ENCODE assay signal across 18 mouse cellular contexts in the genomic region with DNA sequence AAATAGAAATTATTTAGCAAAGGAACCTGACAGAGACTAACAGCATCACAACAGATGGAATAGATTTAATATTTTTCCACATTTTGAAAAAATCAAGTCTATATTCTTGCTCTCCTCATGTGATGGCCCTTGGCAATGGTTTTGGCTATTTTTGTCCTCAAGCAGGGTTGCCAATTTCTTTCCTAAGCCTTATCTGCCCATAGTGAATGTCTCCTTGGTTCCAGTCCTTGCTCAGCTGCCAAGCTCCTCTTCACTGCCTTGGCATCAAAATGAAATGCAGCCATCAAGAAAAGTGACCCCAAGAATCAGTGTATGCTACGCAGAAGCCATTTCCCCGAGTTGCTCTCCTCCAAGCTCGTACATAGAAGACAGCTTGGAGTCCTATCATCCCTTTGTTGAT.
DNase-seq lines count a peak whose midpoint lies in the region; ATAC-seq and TF ChIP-seq lines count a peak whose summit lies in the region.
"Had no signal": no experiment of that assay in that cellular context is flagged by ENCODE, and none has a peak within 500 bp of the region (broad histone marks: within the 10 kb centered on the region; RNA-seq: fewer than 3 reads in every experiment).

No protein-coding gene starts in this region.

- H3K27ac ChIP-seq in forebrain, postnatal 0 days (ENCODE audit: low read depth, low read length), result no peak overlapping the region
- no peak overlapping the region for H3K27ac ChIP-seq in forebrain, embryonic 10.5 days
- H3K27ac ChIP-seq in heart, postnatal 0 days (ENCODE audit: low read depth), result 0 out of 2 replicates have a peak overlapping the region, but pooled peaks have one; percentile 20
- H3K27ac ChIP-seq: embryonic facial prominence, embryonic 12.5 days; hindbrain, embryonic 13.5 days; stomach, postnatal 0 days had no signal

- H3K4me2 ChIP-seq in forebrain, postnatal 0 days (ENCODE audit: low read depth), result no peak overlapping the region
- H3K4me2 ChIP-seq in heart, postnatal 0 days (ENCODE audit: low read depth, low read length), result no peak overlapping the region
- H3K4me2 ChIP-seq: embryonic facial prominence, embryonic 12.5 days; hindbrain, embryonic 13.5 days had no signal

- ATAC-seq in forebrain, postnatal 0 days, result peak; percentile 32; the same call in 1 of the 2 replicates
- no peak for ATAC-seq in heart, postnatal 0 days (ENCODE audit: insufficient read depth, low read depth)

- no peaks in the 10 kb centered on the region for H3K4me1 ChIP-seq in forebrain, postnatal 0 days (ENCODE audit: insufficient read depth)
- no peaks in the 10 kb centered on the region for H3K4me1 ChIP-seq in forebrain, embryonic 10.5 days
- H3K4me1 ChIP-seq in heart, postnatal 0 days (ENCODE audit: control insufficient read depth, insufficient read depth), result peaks cover 11% of the 10 kb centered on the region; the same call in 1 of the 2 replicates
- H3K4me1 ChIP-seq: embryonic facial prominence, embryonic 12.5 days; hindbrain, embryonic 13.5 days had no signal

- no peak overlapping the region for H3K9ac ChIP-seq in forebrain, postnatal 0 days
- H3K9ac ChIP-seq in heart, postnatal 0 days (replicated peaks; ENCODE audit: low read depth, low read length), result no peak overlapping the region
- H3K9ac ChIP-seq: embryonic facial prominence, embryonic 12.5 days; hindbrain, embryonic 13.5 days had no signal

- no peak overlapping the region for H3K4me3 ChIP-seq in forebrain, postnatal 0 days (ENCODE audit: low read depth, low read length)
- no peak overlapping the region for H3K4me3 ChIP-seq in forebrain, embryonic 10.5 days
- H3K4me3 ChIP-seq in heart, postnatal 0 days (ENCODE audit: low read depth, low read length), result no peak overlapping the region
- H3K4me3 ChIP-seq: embryonic facial prominence, embryonic 12.5 days; hindbrain, embryonic 13.5 days had no signal

- no peaks in the 10 kb centered on the region for H3K36me3 ChIP-seq in forebrain, postnatal 0 days (ENCODE audit: insufficient read depth)
- H3K36me3 ChIP-seq in forebrain, embryonic 10.5 days (replicated peaks), result no peaks in the 10 kb centered on the region
- H3K36me3 ChIP-seq in heart, postnatal 0 days (replicated peaks; ENCODE audit: control insufficient read depth, insufficient read depth, low read length), result no peaks in the 10 kb centered on the region
- H3K36me3 ChIP-seq: embryonic facial prominence, embryonic 12.5 days; hindbrain, embryonic 13.5 days had no signal

- no peak for TF ChIP-seq CTCF in forebrain, postnatal 0 days (IDR thresholded peaks at IDR 0.05; ENCODE audit: low read depth)
- TF ChIP-seq CTCF in heart, postnatal 0 days (IDR thresholded peaks at IDR 0.05; ENCODE audit: low read depth), result no peak

- H3K9me3 ChIP-seq in forebrain, postnatal 0 days (ENCODE audit: low read length), result no peaks in the 10 kb centered on the region
- no peaks in the 10 kb centered on the region for H3K9me3 ChIP-seq in forebrain, embryonic 10.5 days
- no peaks in the 10 kb centered on the region for H3K9me3 ChIP-seq in heart, postnatal 0 days (replicated peaks; ENCODE audit: control insufficient read depth, low read length)
- H3K9me3 ChIP-seq: embryonic facial prominence, embryonic 12.5 days; hindbrain, embryonic 13.5 days had no signal

- no peak for DNase-seq in forebrain, postnatal 0 days
- no peak for DNase-seq in forebrain, embryonic 10.5 days (ENCODE audit: extremely low spot score, low spot score)
- peak; percentile 92 for DNase-seq in brain, adult 2 months (ENCODE audit: low read depth, low spot score)
- peak; percentile 82 for DNase-seq in cerebellum, adult 9-10 months
- DNase-seq in heart, postnatal 0 days (ENCODE audit: low spot score), result peak; percentile 22
- DNase-seq in spleen, postnatal 36 days (ENCODE audit: low spot score in 2 of 2), result no peak
- DNase-seq in gastrocnemius, adult 18-20 months (ENCODE audit: low spot score), result no peak
- DNase-seq in testis, postnatal 10 days (ENCODE audit: low spot score), result no peak
- DNase-seq: B cell, adult 2 months; gastrocnemius, postnatal 14 days; kidney, adult 9 months; kidney, postnatal 4 days; liver; lung, adult 18-20 months; thymus, postnatal 25 days had no signal

- WGBS in forebrain, postnatal 0 days, result 72% methylated on average over 3 of the region's 3 CpGs
- WGBS in forebrain, embryonic 10.5 days, result 90% methylated on average over 3 of the region's 3 CpGs
- WGBS in heart, postnatal 0 days, result 41% methylated on average over 3 of the region's 3 CpGs

- TF ChIP-seq EP300 in heart, postnatal 0 days (IDR thresholded peaks at IDR 0.05; ENCODE audit: low read depth), result no peak

- no peaks in the 10 kb centered on the region for H3K27me3 ChIP-seq in forebrain, postnatal 0 days (ENCODE audit: insufficient read depth, low read length)
- H3K27me3 ChIP-seq in forebrain, embryonic 10.5 days (ENCODE audit: poor library complexity, severe bottlenecking), result no peaks in the 10 kb centered on the region
- H3K27me3 ChIP-seq in heart, postnatal 0 days (ENCODE audit: control insufficient read depth, insufficient read depth, low read length), result no peaks in the 10 kb centered on the region
- H3K27me3 ChIP-seq: embryonic facial prominence, embryonic 12.5 days; hindbrain, embryonic 13.5 days had no signal

Comparison
In these comparisons a context has a peak if more than half of its experiments do, and no peak if none do; other contexts are left out.
1. DNase-seq: peak in brain, adult 2 months (single experiment), cerebellum, adult 9-10 months (single experiment) and heart, postnatal 0 days (single experiment); none in forebrain, postnatal 0 days (single experiment), forebrain, embryonic 10.5 days (single experiment), spleen, postnatal 36 days (0 of 2), gastrocnemius, adult 18-20 months (single experiment) and testis, postnatal 10 days (single experiment).